Mouse (Mus musculus) gastrocnemius, postnatal 14 days (tissue): Measurements from ENCODE around the gene Hsd17b3. TPM values are rescaled to one million over a fixed set of nuclear protein-coding genes. Genes with fewer than 3 reads are reported as not detected.

Experiments
- DNase-seq: peaks from one replicate; pipeline ENCODE4 v3.0.0; 2021; ENCODE audit warnings: mixed read lengths
- intact Hi-C: fragments of 180-260 bp; cut with DNase I; formaldehyde crosslinking; loops from one replicate; pipeline ENCODE4 v1.15.1; 2025; ENCODE audit warnings: low total_unique reads
- long read RNA-seq, 2 experiments: library from polyadenylated mRNA; stranded (forward); transcript quantifications; one replicate each; pipeline ENCODE4 v2.0.0; 2021
- total RNA-seq, 2 experiments: library from RNA; stranded (reverse); gene quantifications; 2 replicates each; pipeline ENCODE4 v1.2.3; 2021

Gene Hsd17b3
- total RNA-seq, result not detected
- long read RNA-seq, experiment 1, result 0 reads
- long read RNA-seq, experiment 2, result 0 reads

GRCm38 (mm10) chr13:64089130-64089529, at the start of gene Hsd17b3:
Hsd17b3 (minus strand) TSS chr13:64089230.
- intact Hi-C loops, result no loop called here
- DNase-seq, result no peak

GRCm38 (mm10) chr13:64129616-64130375, 40.8 kb upstream of the Hsd17b3 start:
- intact Hi-C loops, result no loop called here
- peak; percentile 17 for DNase-seq

GRCm38 (mm10) chr13:64128858-64129615, 40.0 kb upstream of the Hsd17b3 start, which contains the start of gene Slc35d2:
Slc35d2 (minus strand) TSS chr13:64129368.
- intact Hi-C loops, result no loop called here
- peak; percentile 72 for DNase-seq

GRCm38 (mm10) chr13:64126316-64126715, 37.3 kb upstream of the Hsd17b3 start:
- DNase-seq, result no peak
- intact Hi-C loops, result no loop called here

GRCm38 (mm10) chr13:64124886-64125285, 35.9 kb upstream of the Hsd17b3 start:
- no peak for DNase-seq
- intact Hi-C loops, result no loop called here

GRCm38 (mm10) chr13:64123491-64124188, 34.6 kb upstream of the Hsd17b3 start:
- intact Hi-C loops, result no loop called here
- DNase-seq, result no peak

GRCm38 (mm10) chr13:64120760-64121159, 31.7 kb upstream of the Hsd17b3 start:
- intact Hi-C loops, result no loop called here
- DNase-seq, result no peak

GRCm38 (mm10) chr13:64117442-64117841, 28.4 kb upstream of the Hsd17b3 start:
- intact Hi-C loops, result no loop called here
- DNase-seq, result no peak

- intact Hi-C loops, result no loop called here
- no peak for DNase-seq
Measured at GRCm38 (mm10) chr13:64110421-64110820, 21.4 kb upstream of the Hsd17b3 start.

GRCm38 (mm10) chr13:64108381-64108850, 19.4 kb upstream of the Hsd17b3 start:
- no peak for DNase-seq
- intact Hi-C loops, result no loop called here

GRCm38 (mm10) chr13:64107535-64107934, 18.5 kb upstream of the Hsd17b3 start:
- intact Hi-C loops, result no loop called here
- DNase-seq, result no peak

- intact Hi-C loops, result no loop called here
- DNase-seq, result no peak
Measured at GRCm38 (mm10) chr13:64107105-64107504, 18.1 kb upstream of the Hsd17b3 start.

- no peak for DNase-seq
- intact Hi-C loops, result no loop called here
Measured at GRCm38 (mm10) chr13:64105690-64106089, 16.7 kb upstream of the Hsd17b3 start.

GRCm38 (mm10) chr13:64100186-64100585, 11.2 kb upstream of the Hsd17b3 start:
- DNase-seq, result no peak
- intact Hi-C loops, result no loop called here

GRCm38 (mm10) chr13:64098992-64099391, 10.0 kb upstream of the Hsd17b3 start:
- intact Hi-C loops, result no loop called here
- DNase-seq, result peak; percentile 9

GRCm38 (mm10) chr13:64093341-64093740, 4.3 kb upstream of the Hsd17b3 start:
- intact Hi-C loops, result no loop called here
- DNase-seq, result peak; percentile 60

- no peak for DNase-seq
- intact Hi-C loops, result no loop called here
Measured at GRCm38 (mm10) chr13:64092752-64093151, 3.7 kb upstream of the Hsd17b3 start.

- no peak for DNase-seq
- intact Hi-C loops, result no loop called here
Measured at GRCm38 (mm10) chr13:64092141-64092540, 3.1 kb upstream of the Hsd17b3 start.

GRCm38 (mm10) chr13:64091006-64091405, 2.0 kb upstream of the Hsd17b3 start:
- intact Hi-C loops, result no loop called here
- DNase-seq, result no peak

- intact Hi-C loops, result no loop called here
- DNase-seq, result no peak
Measured at GRCm38 (mm10) chr13:64090278-64090677, 1.2 kb upstream of the Hsd17b3 start.
